Comparison of ENCODE assay signal across 8 mouse cellular contexts in genomic region chr9:112235696-112236397, GRCm38 (mm10). TPM values are rescaled to one million over a fixed set of nuclear protein-coding genes. Genes with fewer than 3 reads are reported as not detected.
DNase-seq lines count a peak whose midpoint lies in the region; ATAC-seq and TF ChIP-seq lines count a peak whose summit lies in the region.

Gene Arpp21, minus strand, starts transcription at chr9:112235938.

- H3K4me2 ChIP-seq in heart, embryonic 15.5 days: peak within 1 kb of the TSS; percentile 93
- peak within 1 kb of the TSS; percentile 62 for H3K4me2 ChIP-seq in intestine, embryonic 15.5 days (replicated peaks)
- H3K4me2 ChIP-seq in midbrain, embryonic 14.5 days (ENCODE audit: low read length): peak within 1 kb of the TSS; percentile 85

- no peak for TF ChIP-seq POLR2A in ES-Bruce4 (IDR thresholded peaks at IDR 0.05; ENCODE audit: insufficient read depth, low read length)

- TF ChIP-seq EP300 in ES-Bruce4 (IDR thresholded peaks at IDR 0.05; ENCODE audit: insufficient read depth, low read depth, low read length): no peak

- DNase-seq in heart, postnatal 10 days: no peak
- DNase-seq in embryo, embryonic 11 days: peak; percentile 38
- peak; percentile 69 for DNase-seq in midbrain, embryonic 14.5 days
- no peak for DNase-seq in spleen, postnatal 4 days (ENCODE audit: low spot score in 2 of 2)

- no peaks in the 10 kb centered on the region for H3K9me3 ChIP-seq in heart, embryonic 15.5 days (replicated peaks)
- no peaks in the 10 kb centered on the region for H3K9me3 ChIP-seq in ES-Bruce4 (replicated peaks; ENCODE audit: control insufficient read depth, insufficient read depth, low read length, poor library complexity, severe bottlenecking)
- H3K9me3 ChIP-seq in intestine, embryonic 15.5 days: no peaks in the 10 kb centered on the region
- H3K9me3 ChIP-seq in midbrain, embryonic 14.5 days (ENCODE audit: control insufficient read depth, low read length): no peaks in the 10 kb centered on the region

- intact Hi-C loops in heart, postnatal 10 days (cut with DNase I): no loop called here

- TF ChIP-seq CTCF in ES-Bruce4 (IDR thresholded peaks at IDR 0.05; ENCODE audit: low read depth, low read length): no peak

- 28% methylated on average over 16 of the region's 16 CpGs for WGBS in heart, embryonic 15.5 days
- 21% methylated on average over 16 of the region's 16 CpGs for WGBS in intestine, embryonic 15.5 days
- 17% methylated on average over 16 of the region's 16 CpGs for WGBS in midbrain, embryonic 14.5 days

- peaks cover 53% of the 10 kb centered on the region for H3K27me3 ChIP-seq in heart, embryonic 15.5 days
- peaks cover 4% of the 10 kb centered on the region; the same call in 1 of the 2 replicates for H3K27me3 ChIP-seq in ES-Bruce4 (ENCODE audit: control insufficient read depth, insufficient read depth, low read length, poor library complexity, severe bottlenecking)
- peaks cover 44% of the 10 kb centered on the region for H3K27me3 ChIP-seq in intestine, embryonic 15.5 days (replicated peaks)
- H3K27me3 ChIP-seq in midbrain, embryonic 14.5 days (ENCODE audit: control insufficient read depth, insufficient read depth, low read length): no peaks in the 10 kb centered on the region

- ATAC-seq in heart, embryonic 15.5 days (replicated peaks; ENCODE audit: insufficient number of reproducible peaks, insufficient read depth, low FRiP score, low read depth): no peak
- no peak for ATAC-seq in intestine, embryonic 15.5 days
- peak; percentile 62 for ATAC-seq in midbrain, embryonic 14.5 days (ENCODE audit: low FRiP score, low TSS enrichment)
- no peak for ATAC-seq in inflammation-experienced regulatory T-cells, adult 6 months

- H3K27ac ChIP-seq in heart, embryonic 15.5 days: no peak within 1 kb of the TSS
- H3K27ac ChIP-seq in ES-Bruce4 (ENCODE audit: insufficient read depth, low read length): no peak within 1 kb of the TSS
- no peak within 1 kb of the TSS for H3K27ac ChIP-seq in intestine, embryonic 15.5 days
- H3K27ac ChIP-seq in midbrain, embryonic 14.5 days (replicated peaks; ENCODE audit: low read depth, low read length): peak within 1 kb of the TSS; percentile 93

- peak within 1 kb of the TSS; percentile 49 for H3K4me3 ChIP-seq in heart, embryonic 15.5 days
- H3K4me3 ChIP-seq in ES-Bruce4 (ENCODE audit: low read depth, low read length): peak within 1 kb of the TSS; percentile 52
- peak within 1 kb of the TSS; percentile 29 for H3K4me3 ChIP-seq in intestine, embryonic 15.5 days (replicated peaks)
- H3K4me3 ChIP-seq in midbrain, embryonic 14.5 days (replicated peaks; ENCODE audit: low read depth, low read length): peak within 1 kb of the TSS; percentile 64

- H3K4me1 ChIP-seq in heart, embryonic 15.5 days (replicated peaks): peaks cover 15% of the 10 kb centered on the region
- H3K4me1 ChIP-seq in ES-Bruce4 (ENCODE audit: control insufficient read depth, insufficient read depth, low read length): no peaks in the 10 kb centered on the region
- 0 out of 2 replicates have a peak, but pooled peaks cover 4% of the 10 kb centered on the region for H3K4me1 ChIP-seq in intestine, embryonic 15.5 days (replicated peaks)
- H3K4me1 ChIP-seq in midbrain, embryonic 14.5 days (ENCODE audit: control insufficient read depth, insufficient read depth, low read length): 0 out of 2 replicates have a peak, but pooled peaks cover 2% of the 10 kb centered on the region

- no peaks in the 10 kb centered on the region for H3K36me3 ChIP-seq in heart, embryonic 15.5 days
- no peaks in the 10 kb centered on the region for H3K36me3 ChIP-seq in ES-Bruce4 (ENCODE audit: control insufficient read depth, insufficient read depth, low read length, poor library complexity, severe bottlenecking)
- H3K36me3 ChIP-seq in intestine, embryonic 15.5 days: no peaks in the 10 kb centered on the region
- H3K36me3 ChIP-seq in midbrain, embryonic 14.5 days (ENCODE audit: control insufficient read depth, insufficient read depth, low read length): no peaks in the 10 kb centered on the region

- peak within 1 kb of the TSS; percentile 4; the same call in 1 of the 2 replicates for H3K9ac ChIP-seq in heart, embryonic 15.5 days
- H3K9ac ChIP-seq in ES-Bruce4 (ENCODE audit: low read depth, poor library complexity, severe bottlenecking): no peak within 1 kb of the TSS
- H3K9ac ChIP-seq in intestine, embryonic 15.5 days: no peak within 1 kb of the TSS
- peak within 1 kb of the TSS; percentile 90 for H3K9ac ChIP-seq in midbrain, embryonic 14.5 days (replicated peaks; ENCODE audit: low read length)

RNA-seq across cellular contexts. Expression of gene Arpp21, which starts in this region (rescaled TPM):
- polyA plus RNA-seq in heart, embryonic 15.5 days (2015; fragmentation: Nextera tagmentation; extraction: Ambion mirVana): 3.2 and 15.5 TPM in 2 replicates
- 1 to 10 TPM; 1.8 to 2.8 TPM for total RNA-seq in heart, postnatal 10 days (2021)
- polyA plus RNA-seq in ES-Bruce4 (2011; ENCODE audit: insufficient read depth, insufficient read length, low read depth, missing spikeins): not detected in 2 replicates
- 0.70 and 1.1 TPM in 2 replicates for polyA plus RNA-seq in intestine, embryonic 15.5 days (2015; fragmentation: Nextera tagmentation; extraction: Ambion mirVana)
- 27.4 and 37.7 TPM in 2 replicates for polyA plus RNA-seq in midbrain, embryonic 14.5 days (2014; fragmentation: Nextera tagmentation; extraction: Ambion mirVana)
- under 1 TPM in 2 of 3 experiments, not detected in 1; 0.36 to 0.66 TPM for polyA plus RNA-seq in inflammation-experienced regulatory T-cells, adult 6 months (2017; shearing (Covaris generic))

Comparison
In these comparisons a context has a peak if more than half of its experiments do, and no peak if none do; other contexts are left out.
1. H3K9ac ChIP-seq: peak in heart, embryonic 15.5 days (single experiment) and midbrain, embryonic 14.5 days (single experiment); none in ES-Bruce4 (single experiment) and intestine, embryonic 15.5 days (single experiment).
2. DNase-seq: peak in embryo, embryonic 11 days (single experiment) and midbrain, embryonic 14.5 days (single experiment); none in heart, postnatal 10 days (0 of 2) and spleen, postnatal 4 days (0 of 2).
3. Peak in every context shown above with its lines, with median percentiles within 50 percentile points of each other: H3K4me2 ChIP-seq and H3K4me3 ChIP-seq.